Mouse (Mus musculus): ENCODE data around the gene Pkd1l2. TPM values are rescaled to one million over a fixed set of nuclear protein-coding genes. Genes with fewer than 3 reads are reported as not detected.

Gene Pkd1l2
- total RNA-seq (2021) = under 1 TPM; 0.08 to 0.12 TPM
- long read RNA-seq = 0 reads

- DNase-seq (ENCODE audit: low spot score in 2 of 2) = no peak
Observed at GRCm38 (mm10) chr8:117082399-117082872, at the start of gene Pkd1l2. Gene Pkd1l2, minus strand, starts transcription at chr8:117082449.

- DNase-seq (ENCODE audit: low spot score in 2 of 2) = no peak
Observed at GRCm38 (mm10) chr8:117127063-117127462, 44.8 kb upstream of the Pkd1l2 start.

- no peak for DNase-seq (ENCODE audit: low spot score in 2 of 2)
Observed at GRCm38 (mm10) chr8:117126411-117126810, 44.2 kb upstream of the Pkd1l2 start.

- DNase-seq (ENCODE audit: low spot score in 2 of 2) = no peak
Observed at GRCm38 (mm10) chr8:117125854-117126253, 43.6 kb upstream of the Pkd1l2 start.

GRCm38 (mm10) chr8:117123850-117124633 lies 41.8 kb upstream of the Pkd1l2 start:
- no peak for DNase-seq (ENCODE audit: low spot score in 2 of 2)

GRCm38 (mm10) chr8:117121277-117121676 lies 39.0 kb upstream of the Pkd1l2 start:
- no peak for DNase-seq (ENCODE audit: low spot score in 2 of 2)

- no peak for DNase-seq (ENCODE audit: low spot score in 2 of 2)
Observed at GRCm38 (mm10) chr8:117118409-117118808, 36.2 kb upstream of the Pkd1l2 start.

- DNase-seq (ENCODE audit: low spot score in 2 of 2) = no peak
Observed at GRCm38 (mm10) chr8:117116534-117116933, 34.3 kb upstream of the Pkd1l2 start.

GRCm38 (mm10) chr8:117115676-117116446 lies 33.6 kb upstream of the Pkd1l2 start:
- DNase-seq (ENCODE audit: low spot score in 2 of 2) = no peak

GRCm38 (mm10) chr8:117115094-117115493 lies 32.8 kb upstream of the Pkd1l2 start:
- DNase-seq (ENCODE audit: low spot score in 2 of 2) = no peak

GRCm38 (mm10) chr8:117112261-117112660 lies 30.0 kb upstream of the Pkd1l2 start:
- DNase-seq (ENCODE audit: low spot score in 2 of 2) = no peak

- DNase-seq (ENCODE audit: low spot score in 2 of 2) = no peak
Observed at GRCm38 (mm10) chr8:117111641-117112040, 29.4 kb upstream of the Pkd1l2 start.

- peak in 1 of 2 experiments; percentile 69 for DNase-seq (ENCODE audit: low spot score in 2 of 2)
Observed at GRCm38 (mm10) chr8:117109801-117110390, 27.6 kb upstream of the Pkd1l2 start.

GRCm38 (mm10) chr8:117109018-117109711 lies 26.9 kb upstream of the Pkd1l2 start:
- DNase-seq (ENCODE audit: low spot score in 2 of 2) = no peak

GRCm38 (mm10) chr8:117107533-117107932 lies 25.3 kb upstream of the Pkd1l2 start:
- DNase-seq (ENCODE audit: low spot score in 2 of 2) = peak; percentile 46 to 87

GRCm38 (mm10) chr8:117097564-117098191 lies 15.4 kb upstream of the Pkd1l2 start:
- peak in 1 of 2 experiments; percentile 49 for DNase-seq (ENCODE audit: low spot score in 2 of 2)

- DNase-seq (ENCODE audit: low spot score in 2 of 2) = peak in 1 of 2 experiments; percentile 2
Observed at GRCm38 (mm10) chr8:117097051-117097563, 14.9 kb upstream of the Pkd1l2 start.

- DNase-seq (ENCODE audit: low spot score in 2 of 2) = no peak
Observed at GRCm38 (mm10) chr8:117095647-117096046, 13.4 kb upstream of the Pkd1l2 start, which contains the start of gene Bco1. Gene Bco1, plus strand, starts transcription at chr8:117095854.

GRCm38 (mm10) chr8:117094053-117094452 lies 11.8 kb upstream of the Pkd1l2 start:
- DNase-seq (ENCODE audit: low spot score in 2 of 2) = peak in 1 of 2 experiments; percentile 29

- no peak for DNase-seq (ENCODE audit: low spot score in 2 of 2)
Observed at GRCm38 (mm10) chr8:117089802-117090201, 7.6 kb upstream of the Pkd1l2 start.

Measured in layer of hippocampus, adult 18-20 months (tissue).